Mouse (Mus musculus) kidney, adult 8-10 months (tissue): Measurements from ENCODE around the gene Ykt6.
A peak's percentile ranks its signal among the peaks of the same experiment; 100 is the strongest.

Experiments
- DNase-seq, 2 experiments: peaks; one replicate each; pipeline ENCODE4 v3.0.0; 2022

The Ykt6 gene

DNA sequence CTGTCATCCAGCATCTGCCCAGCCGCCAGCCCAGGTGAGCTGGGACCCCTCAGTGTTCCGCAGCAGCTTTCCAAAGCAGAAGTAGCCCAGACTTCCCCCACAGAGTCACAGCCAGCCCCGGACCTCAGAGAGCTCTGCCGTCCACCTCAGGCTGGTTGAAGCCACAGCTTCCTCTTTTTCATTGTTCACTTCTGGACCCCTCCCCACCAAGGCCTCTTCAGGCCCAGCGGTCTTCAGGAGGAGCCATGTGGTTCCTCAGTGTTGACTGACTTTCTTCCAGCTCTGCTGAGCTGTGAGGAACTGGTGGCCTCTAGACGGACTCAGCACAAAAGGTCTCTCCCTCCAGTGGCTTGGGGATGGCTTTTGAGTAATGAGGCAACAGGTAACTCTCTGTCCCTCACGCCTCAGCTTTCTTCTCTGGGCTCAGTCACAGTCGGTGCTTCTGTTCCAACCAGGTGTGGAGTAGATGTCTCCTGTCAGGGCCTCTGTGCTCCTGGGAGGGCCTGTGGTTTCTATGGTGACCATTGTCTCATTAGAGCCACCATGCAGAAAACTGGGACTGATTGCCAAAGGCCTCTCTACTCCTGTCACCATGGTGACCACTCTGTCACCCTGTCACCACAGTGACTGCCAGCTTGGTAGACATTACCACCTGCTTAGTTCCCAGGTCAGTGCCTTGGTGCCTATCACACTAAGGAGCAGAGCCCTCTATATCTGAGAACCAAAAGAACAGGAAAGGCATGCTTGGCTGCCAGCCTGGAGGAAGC is 5.7 kb upstream of the Ykt6 start, which contains the start of gene Gck:
Gck (minus strand) TSS at position 496 of the 767 bp plus-strand sequence.
- no peak for DNase-seq

DNA sequence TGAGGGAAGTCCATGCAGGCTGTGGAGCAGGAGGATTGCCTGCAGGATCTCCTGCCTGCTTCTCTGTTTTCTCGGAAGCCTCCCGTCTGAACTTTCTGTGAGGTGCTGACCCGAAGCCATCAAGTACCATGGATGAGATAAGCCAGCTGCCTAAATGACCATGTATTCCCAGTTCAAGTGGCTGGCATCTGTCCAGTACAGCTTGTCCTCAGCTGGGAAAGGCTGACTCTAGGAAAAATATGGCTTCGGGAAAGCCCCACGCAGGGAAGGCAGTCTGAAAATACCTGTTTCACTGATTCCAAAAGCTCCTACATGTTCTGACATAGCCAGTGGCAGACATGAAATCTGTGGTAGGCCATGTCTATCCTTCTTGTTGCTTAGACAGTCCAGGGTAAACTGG is 3.0 kb upstream of the Ykt6 start:
- peak; percentile 41 to 52 for DNase-seq

DNA sequence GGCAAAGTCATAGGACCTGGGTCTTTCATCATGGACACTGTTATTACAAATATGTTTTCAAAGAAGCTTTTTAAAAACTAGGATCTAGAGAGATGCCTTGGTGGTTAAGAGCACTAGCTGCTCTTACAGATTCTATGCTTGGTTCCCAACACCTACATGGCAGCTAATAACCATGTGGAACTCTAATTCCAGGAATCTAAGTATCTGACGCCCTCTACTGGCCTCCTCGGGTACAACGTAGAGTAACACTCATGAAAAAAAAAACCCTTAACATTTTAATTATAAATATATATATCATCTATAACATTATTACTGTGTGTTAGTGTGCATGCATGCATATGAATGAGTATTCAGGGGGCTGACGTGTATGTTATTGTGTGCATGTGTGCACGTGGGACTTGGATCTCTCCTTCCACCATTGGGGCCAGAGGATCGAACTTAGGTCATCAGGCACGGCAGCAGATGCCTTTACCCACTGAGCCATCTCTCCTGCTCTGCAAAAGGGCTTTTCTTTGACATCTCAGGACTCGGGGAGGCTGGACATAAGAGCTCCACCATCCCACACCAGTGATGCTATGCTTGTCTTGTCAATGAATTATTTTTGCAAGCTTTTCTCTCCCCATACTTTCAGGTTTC is 2.2 kb upstream of the Ykt6 start:
- peak in 1 of 2 experiments; percentile 32 for DNase-seq

DNA sequence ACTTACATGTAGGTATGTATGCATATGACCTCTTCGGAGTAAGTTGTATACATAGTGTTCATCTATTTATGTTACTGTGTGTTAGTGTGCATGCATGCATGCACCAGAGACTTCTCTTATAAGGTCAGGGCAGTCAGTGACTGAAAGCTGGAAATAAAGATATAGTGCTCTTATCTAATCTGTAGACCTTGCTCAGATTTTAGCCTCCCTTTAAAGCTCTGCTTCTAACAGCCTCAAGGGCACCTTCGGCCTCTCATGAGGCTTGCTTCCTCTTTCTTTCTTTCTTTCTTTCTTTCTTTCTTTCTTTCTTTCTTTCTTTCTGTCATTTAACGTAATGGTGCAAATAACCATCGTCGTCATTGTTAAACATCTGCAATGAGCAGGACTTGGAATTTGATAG is 1.1 kb upstream of the Ykt6 start:
- DNase-seq: no peak

DNA sequence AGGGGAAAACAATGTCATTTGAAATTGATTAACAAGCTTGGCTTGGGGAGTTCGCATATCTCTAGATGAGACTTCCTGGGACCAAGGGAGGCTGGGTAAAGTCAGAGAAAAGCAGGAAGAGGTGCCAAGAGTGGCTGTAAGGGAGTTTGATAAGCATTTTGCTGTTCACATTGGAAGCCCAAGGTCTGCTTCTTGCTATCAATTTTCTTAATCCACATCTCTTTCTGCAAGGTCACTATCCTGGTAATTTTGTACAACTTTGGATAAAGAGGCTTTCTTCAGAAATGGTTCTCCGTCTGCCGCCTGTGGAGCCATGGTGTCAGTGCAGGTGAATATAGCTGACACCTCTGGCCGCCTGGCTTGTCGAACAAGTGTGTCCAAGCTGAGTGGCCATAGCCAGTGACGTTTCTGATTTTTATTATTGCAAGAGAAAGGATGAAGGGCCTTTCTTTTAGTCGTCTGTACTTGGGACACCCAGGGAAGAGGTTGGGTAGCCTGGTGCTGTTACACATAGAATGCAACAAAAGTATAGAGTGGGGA is 458 bp upstream of the Ykt6 start:
- peak in 1 of 2 experiments; percentile 55 for DNase-seq

DNA sequence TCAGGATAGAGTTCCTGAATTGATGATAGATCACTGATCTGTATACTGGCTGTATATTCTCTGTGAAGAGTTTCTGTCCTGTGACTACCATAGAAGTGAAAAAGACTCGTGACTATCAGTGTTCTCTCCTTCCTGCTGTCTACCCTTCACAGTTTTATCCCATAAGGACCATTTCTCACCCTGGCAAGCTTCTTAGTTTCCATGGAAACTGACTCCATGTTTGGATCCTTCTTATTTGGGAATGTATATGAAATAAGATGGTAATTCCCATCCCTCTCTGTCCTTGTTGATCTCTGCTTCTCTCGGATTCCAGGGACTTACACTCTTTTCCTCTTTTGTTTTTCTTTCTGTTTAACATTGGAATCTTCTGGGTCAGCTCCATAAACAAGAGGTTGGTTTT is 4.6 kb downstream of the Ykt6 start:
- no peak for DNase-seq

DNA sequence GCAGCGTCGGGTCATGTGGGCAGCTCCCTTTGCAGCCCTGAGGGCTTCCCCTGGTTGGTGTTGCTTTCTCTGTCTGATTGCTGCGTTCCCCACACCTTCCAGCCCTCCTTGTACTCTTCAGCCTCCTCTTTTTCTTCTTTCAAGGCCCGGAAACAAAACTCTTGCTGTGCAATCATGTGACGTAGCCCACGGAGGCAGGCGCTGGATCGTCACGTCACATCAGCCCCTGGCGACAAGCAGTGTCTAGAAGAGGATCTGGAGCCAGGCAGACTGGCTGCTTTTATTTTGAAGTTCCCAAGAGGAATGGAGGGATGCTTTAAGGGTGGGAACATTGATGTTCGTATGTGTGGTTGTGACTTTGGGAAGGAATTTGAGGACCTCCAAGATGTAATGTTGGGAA is 10.4 kb downstream of the Ykt6 start:
- DNase-seq: no peak

DNA sequence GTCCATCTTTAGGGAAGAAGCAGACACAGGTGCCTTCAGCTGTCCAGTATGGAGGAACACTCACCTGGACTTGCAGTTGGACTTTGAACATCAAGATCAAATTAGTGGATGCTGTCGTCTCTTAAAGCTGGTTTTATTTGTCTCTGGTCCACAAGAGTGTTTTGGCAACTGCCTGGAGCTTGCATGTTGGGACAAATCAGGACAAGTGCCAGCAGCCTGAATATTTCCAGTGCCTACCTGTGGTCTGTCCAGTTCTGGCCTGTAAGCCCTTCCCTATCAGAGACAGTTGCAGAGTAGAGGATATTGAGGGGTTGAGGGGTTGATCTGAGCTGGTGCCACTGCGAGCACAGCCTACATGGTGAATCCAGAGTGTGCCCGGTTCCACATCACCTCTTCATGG is 11.3 kb downstream of the Ykt6 start:
- DNase-seq: no peak

DNA sequence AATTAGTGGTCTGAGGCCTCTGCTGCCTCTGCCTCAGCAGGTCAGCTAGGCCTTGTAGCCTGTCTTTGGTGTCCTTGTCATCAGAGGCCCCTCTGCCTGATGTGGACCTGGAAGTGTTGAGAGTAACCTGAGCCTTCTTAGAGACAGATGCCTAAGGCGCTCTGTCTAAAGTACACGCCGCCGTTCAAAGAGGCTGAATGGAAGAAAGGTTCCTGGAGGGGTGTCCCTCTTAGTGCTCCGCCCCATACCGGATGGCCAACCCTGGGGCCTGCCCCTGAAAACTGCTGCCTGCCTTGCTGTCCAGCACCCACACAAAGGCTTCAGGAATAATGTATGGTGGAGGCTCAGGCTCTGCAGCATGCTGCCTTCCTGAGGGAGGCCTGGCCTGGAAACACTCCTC is 12.7 kb downstream of the Ykt6 start:
- no peak for DNase-seq

DNA sequence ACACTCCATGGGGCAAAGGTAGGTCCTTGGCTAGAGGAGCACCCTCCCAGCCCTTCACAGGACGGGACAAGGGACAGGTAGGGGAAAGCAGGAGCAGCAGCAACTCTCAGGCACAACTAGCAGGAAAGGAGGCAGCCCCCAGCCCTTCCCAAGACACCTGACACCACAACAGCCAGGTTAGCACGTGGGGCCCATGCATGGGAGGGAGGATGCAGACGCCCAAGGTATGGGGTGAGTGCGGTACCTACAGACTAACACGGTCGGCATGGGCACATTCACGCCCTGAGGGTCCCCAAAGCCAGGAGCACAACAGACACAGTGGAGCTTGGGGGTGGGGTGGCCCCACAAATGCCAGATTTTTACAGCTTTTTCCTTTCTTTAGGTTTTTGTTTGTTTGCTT is 15.7 kb downstream of the Ykt6 start:
- DNase-seq: no peak

DNA sequence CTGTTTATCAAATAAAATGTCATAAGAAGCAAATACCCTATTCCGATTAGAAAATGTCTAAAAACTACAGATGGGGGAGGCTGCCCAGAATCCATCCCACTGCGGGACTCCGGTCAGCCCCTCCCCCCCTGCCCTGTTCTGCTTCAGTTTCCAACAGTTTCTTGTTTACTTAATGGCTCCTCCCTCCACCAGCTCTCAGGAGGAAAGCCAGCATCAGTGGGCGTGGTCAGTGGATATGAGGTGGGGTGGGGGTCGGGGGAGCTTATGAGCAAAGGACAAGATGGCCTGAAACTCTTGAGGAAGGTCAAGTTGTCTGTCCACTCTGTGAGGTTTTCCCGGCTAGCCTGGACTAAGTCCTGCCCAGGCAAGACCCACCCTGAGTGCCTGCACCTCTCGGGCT is 17.7 kb downstream of the Ykt6 start:
- DNase-seq: no peak

DNA sequence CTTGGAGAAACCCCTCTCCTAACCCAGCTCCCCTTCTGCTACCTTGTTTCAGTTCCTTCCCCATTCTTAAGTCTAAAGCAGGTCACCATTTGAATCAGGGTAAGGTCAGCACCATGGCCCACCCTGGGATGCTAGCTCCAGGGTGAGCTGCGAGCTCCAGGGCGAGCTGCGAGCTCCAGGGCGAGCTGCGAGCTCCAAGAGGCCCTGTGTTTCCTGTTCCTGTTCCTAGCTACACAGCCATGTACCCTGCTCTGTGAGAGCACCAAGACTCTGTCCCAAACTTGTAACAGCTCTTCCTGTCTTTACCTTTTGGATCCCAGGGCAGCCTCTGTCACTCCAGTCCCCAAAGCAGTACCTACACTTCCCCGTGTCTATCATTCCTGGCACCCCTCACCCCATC is 18.6 kb downstream of the Ykt6 start:
- DNase-seq: no peak

DNA sequence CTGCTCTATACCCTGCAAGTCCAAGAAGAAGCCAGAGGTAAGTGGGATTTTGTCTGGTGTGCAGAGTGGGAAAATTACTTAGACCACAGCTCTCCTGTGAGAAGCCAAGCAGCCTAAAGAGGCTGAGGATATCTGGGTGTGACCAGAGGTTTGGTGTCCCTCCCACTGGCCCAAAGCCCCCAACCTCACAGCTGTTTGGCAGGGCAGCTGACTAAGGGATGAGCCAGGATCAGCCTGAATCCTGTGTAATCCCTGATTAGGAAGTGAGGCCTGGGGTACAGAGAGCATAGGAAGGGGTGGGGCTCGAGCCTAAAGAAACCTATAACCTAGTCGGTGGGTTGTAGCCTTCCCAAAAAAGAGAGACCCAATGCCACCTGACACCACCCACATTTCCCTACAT is 19.6 kb downstream of the Ykt6 start:
- no peak for DNase-seq

DNA sequence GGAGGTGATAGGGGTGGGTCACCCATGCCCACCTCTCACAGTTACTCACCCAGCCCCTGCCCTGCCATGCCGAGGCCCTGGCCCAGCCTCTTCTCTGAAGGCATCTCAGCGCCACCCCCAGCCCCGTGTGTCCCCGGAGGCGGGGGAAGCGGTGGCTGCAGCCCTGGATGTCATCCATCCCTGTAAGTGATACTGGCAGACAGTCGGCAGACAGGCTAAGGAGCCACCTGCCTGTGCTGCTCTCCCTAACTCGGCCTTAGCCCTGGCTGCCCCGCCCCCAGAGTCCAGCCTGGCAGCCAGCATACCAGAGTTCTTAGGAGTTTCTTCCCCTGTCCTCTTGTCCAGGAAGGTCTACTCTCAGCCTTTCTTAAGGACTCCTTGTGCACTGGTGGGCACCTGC is 20.6 kb downstream of the Ykt6 start:
- no peak for DNase-seq

DNA sequence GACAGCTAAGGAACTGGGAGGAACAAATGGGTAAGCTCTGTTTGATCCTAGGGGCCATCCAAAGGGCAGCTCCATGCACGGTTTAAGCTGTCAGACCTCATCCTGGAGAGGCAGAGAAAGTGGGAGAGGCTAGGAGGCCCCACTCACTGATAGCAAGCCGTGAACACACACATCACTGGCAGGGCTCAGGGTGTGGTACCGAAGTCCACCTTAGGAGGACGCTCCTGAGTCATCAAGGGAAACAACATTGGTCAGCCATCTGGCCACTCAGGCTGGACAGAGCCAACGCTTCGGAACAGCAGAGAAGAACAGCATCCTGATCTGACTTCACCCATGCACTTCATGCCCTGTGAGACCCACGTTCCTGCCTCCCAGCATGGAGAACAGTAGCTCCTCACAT is 23.6 kb downstream of the Ykt6 start:
- DNase-seq: no peak

DNA sequence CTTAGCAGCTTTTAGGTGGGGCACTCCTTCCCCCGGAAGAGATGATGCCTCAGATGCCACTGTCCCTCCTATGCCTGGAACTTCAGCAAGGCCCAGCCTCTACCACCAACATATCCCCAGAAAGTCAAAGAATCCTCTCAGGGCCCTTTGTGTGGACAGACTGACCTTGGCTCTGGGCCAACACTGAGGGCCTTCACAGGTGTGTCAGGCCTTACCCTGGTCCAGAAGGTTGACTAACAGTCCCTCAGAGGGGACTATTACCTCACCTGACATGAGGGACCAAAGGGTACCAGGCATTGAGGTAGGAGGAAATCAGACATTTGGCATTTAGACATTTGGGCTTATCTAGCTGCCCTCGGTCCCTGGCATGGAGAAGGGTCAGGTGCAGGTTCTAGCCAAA is 24.6 kb downstream of the Ykt6 start:
- no peak for DNase-seq

DNA sequence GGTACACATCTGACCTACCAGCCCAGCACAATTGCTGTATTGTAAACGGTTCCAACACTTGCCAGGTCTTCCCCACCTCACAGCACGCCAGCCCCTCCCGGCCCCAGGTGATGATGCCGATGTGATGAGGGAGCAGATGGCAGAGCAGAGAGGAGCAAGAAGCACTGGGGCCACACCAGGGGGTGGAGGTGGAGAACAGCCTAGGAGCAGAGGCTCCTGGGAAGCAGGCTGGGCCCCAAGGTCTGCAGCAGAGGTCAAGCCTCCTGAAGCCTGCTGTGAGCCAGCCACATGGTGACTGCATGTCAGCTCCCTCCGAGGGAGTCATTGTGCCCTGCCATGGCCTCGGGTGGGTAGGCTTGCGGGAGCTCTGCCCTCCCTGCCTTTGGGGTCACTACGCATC is 25.1 kb downstream of the Ykt6 start:
- DNase-seq: no peak

DNA sequence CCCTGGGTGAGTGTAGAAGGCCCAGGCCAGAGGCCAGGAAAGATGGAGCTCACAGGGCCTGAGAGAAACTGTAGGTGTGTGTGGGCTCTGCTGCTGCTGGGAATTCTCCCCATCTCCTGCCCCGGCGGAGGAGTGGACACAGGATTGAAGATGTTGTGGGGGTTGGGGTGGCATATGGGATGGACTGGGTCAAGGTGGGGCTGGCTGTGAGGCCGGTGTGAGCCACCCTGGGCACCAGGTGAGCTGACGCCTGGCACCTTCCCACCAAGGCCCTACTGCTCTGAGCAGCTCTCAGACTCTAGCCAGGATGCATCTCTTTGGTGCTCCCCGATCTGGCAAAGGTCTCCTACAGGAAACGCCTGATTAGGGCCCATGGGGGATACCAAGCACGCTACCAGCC is 25.8 kb downstream of the Ykt6 start:
- DNase-seq: no peak

DNA sequence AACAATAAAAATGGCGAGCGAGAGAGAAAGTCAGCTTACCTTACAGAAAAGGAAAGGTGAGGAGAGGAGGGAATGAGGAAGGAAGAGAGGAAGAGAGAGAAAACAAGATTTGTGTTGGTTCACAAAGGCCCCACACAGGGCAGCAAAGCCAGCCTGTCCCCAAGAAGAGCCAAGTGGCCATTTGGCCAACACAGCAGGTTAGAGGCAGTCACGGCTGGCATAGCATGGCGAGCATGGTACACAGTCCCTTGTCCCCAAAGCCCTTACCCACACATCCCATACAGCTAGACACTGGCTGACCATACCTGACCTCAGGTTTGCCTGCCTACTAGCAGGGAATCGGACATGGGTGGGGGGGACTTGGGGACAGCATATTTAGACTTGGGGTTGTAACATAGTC is 28.1 kb downstream of the Ykt6 start:
- DNase-seq: no peak

DNA sequence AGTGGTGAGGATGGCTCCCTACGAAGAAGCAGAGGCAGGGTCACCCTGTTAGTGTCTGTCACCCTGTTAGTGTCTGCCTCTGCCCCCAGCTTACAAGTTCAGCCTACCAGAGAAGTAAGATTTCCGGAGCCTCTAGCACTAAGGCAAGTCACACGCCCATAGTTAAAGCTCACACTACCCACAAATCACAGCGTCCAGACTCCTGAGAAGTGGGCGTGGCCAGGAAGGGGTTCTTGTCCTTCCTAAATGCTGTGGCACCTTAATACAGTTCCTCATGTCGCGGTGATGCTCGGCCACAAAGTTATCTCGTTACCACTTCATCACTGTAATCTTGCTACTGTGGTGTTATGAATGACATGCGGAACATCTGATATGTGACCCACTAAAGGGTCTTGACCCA is 32.6 kb downstream of the Ykt6 start:
- DNase-seq: no peak

DNA sequence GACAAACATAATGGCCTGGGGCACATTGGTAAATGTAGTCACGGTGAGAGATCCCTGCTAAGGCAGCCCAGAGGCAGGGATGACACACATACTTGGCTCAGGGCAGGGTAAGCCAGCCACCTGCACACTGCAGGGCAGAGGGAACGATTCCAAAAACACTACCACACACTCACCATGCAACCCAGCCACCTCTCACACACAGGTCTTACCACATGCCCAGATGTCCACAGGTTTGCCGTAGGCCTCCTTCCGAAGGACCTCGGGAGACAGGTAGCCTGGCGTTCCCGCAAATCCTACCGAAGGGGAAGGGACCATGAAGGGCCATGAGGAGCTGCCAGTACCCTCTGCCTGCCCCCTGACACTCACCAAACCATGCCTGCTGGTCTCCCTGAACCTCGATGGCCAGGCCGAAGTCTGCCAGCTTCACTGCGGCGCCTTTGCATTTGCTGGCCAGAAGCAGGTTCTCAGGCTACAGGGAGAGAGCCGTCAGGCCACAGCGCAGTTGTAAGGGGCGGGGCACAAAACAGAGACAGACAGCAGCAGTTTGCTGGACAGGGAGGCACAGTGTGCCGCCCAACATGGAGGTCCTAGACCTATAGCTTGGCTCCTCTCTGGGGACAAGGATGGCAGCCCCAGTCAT is 34.6 kb downstream of the Ykt6 start:
- DNase-seq: no peak

DNA sequence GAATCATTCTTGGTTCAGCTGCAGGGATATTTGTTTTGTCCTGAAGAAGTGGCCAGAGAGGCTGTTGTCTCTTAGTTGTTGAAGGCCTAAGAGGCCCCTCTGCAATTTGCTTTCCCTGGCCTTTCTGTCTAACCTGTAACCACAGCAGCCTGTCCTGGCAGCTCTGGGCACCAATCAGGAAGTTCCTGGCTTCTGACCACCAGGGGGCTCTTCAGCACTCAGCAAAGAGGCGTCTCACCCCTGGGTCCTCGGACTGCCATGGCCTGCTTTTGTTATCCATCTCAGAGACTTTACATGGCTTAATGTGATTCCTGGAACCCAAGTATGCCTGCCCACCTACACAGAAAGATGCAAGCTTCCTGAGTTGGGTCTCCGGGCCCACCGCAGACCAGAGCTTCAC is 35.4 kb downstream of the Ykt6 start:
- DNase-seq: peak in 1 of 2 experiments; percentile 41

DNA sequence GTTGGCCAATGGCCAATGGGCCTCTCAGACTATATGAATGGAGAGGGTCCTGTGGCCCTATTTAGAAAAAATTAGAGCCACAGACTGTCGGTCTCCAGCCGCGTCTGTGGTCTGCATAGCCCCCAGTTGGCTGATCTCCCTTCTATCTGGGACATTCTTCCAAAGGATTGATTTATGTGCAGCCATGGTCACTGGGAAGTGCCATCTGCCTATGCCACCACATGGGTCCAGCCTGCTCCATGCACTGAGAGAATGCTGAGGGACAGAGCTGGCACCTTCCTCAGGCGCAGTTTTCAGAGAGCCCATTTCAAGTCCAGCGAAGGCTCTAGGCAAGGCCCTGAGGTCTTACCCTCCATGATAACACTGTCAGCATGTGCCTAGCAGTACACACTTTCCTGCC is 38.7 kb downstream of the Ykt6 start:
- DNase-seq: no peak

DNA sequence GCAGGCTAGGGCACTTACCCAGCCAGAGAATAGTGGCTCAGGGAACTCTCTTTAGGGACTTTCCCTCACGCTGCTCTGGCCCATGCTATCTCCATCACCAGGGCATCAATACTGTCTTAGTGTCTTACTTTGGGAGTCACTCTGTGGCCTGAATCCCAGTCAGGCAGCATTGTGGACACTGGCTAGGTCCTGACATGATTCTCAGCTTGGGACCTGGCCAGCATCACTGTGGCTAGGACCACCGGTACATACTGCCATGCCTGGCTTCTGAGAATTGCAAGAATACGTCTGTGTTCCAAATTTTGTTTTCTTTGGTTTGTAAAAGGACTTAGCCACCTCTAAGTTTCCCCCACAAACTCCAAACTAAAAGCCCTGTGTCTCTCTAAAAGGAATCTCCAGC is 39.4 kb downstream of the Ykt6 start:
- DNase-seq: no peak
